Mouse (Mus musculus): ENCODE data around the gene Pla2g3. TPM values are rescaled to one million over a fixed set of nuclear protein-coding genes. Genes with fewer than 3 reads are reported as not detected.
A peak's percentile ranks its signal among the peaks of the same experiment; 100 is the strongest.

The Pla2g3 gene
- total RNA-seq, 2 experiments from 2014 or later = 2.1 to 2.3 TPM

DNA sequence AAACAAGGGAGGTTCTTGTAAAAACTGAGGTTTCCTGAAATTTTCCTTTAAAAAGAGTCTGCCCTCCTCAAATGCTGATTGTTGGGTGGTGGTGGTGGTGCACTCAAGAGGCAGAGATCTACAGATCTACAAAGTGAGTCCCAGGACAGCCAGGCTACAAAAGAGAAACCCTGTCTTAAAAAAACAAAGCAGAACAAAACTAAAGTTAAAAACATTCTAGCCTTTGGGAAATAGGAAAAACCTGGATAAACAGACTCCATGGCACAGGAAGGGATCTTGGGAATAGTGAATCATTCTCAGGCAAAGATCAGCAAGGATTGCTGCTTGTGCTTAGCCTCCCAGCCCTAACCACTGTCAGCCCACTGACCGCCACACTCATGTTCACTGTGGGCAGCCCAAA, 25.2 kb upstream of the Pla2g3 start:
- DNase-seq (ENCODE audit: low spot score in 2 of 2) = no peak
- no peak for TF ChIP-seq CTCF (conservative IDR thresholded peaks at IDR 0.05)
- no peak overlapping the region for H3K4me3 ChIP-seq
- H3K27ac ChIP-seq = no peak overlapping the region

DNA sequence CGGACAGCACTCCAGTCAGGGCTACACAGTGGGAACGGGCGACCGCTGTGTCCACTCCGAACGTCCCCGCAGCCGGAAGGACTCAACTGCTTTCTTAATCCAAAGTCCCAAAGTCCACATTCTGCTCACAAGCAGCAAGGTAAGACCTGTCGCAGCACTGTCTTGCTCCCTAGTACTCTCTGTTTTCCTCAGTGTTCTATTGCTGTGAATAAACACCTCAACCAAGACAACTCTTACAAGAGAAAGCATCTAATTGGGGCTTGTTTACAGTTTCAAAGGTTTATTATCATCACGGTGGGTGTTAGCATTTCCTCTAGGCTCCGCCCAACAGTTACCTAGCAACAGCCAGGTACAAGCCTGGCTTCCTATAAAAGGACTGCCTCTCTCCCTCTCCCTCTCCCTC, 16.6 kb upstream of the Pla2g3 start:
- TF ChIP-seq CTCF (conservative IDR thresholded peaks at IDR 0.05) = no peak
- Histone ChIP-seq H3K27ac (no peak overlapping the region), H3K4me3 (no peak overlapping the region)
- DNase-seq (ENCODE audit: low spot score in 2 of 2) = no peak

DNA sequence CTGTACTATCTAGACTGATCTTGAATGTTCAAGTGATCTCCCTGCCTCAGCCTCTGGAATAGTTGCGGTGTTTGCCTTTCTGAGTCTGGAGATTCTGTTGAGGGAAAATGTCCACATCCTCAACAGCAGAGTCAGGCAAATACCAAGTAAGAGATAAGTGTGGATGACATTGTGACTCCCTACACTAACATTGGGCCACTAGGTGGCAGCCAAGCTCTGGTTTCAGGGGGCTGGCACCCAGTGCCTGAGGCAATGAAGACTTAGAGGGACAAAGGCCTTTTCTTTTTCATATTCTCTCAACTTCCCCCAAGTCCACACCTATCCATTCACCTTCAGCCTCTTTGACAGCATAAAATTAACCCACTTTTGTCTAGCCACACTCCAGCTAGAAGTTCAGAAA, 15.6 kb upstream of the Pla2g3 start:
- H3K27ac ChIP-seq = no peak overlapping the region
- peak; percentile 82 to 90 for DNase-seq (ENCODE audit: low spot score in 2 of 2)
- H3K4me3 ChIP-seq = no peak overlapping the region
- TF ChIP-seq CTCF (conservative IDR thresholded peaks at IDR 0.05) = peak; percentile 98

DNA sequence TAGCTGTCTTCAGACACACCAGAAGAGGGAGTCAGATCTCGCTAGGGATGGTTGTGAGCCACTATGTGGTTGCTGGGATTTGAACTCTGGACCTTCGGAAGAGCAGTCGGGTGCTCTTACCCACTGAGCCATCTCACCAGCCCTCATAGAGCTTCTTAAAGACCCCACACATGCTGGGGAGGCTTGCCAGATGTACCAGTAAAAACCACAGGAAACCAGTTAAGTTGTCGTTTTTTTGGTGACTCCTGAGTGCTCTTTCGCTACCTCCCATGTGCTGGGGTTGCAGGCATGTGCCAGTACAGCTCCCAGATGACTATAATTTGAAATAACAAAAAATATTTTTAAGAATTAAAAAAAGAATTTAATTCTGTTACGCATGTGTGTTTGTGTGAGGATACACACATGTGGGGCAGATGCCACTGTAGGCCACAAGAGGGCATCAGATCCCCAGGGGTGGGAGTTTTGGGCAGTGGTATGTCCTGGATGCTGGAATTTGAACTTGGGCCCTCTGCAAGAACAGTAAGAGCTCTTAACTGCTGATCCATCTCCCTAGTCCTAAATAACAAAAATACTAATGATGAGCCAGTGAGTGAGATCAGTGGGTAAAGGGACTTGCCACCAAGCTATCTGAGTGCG, 13.5 kb upstream of the Pla2g3 start:
- H3K27ac ChIP-seq = no peak overlapping the region
- peak; percentile 84 for TF ChIP-seq CTCF (conservative IDR thresholded peaks at IDR 0.05)
- no peak overlapping the region for H3K4me3 ChIP-seq
- no peak for DNase-seq (ENCODE audit: low spot score in 2 of 2)

DNA sequence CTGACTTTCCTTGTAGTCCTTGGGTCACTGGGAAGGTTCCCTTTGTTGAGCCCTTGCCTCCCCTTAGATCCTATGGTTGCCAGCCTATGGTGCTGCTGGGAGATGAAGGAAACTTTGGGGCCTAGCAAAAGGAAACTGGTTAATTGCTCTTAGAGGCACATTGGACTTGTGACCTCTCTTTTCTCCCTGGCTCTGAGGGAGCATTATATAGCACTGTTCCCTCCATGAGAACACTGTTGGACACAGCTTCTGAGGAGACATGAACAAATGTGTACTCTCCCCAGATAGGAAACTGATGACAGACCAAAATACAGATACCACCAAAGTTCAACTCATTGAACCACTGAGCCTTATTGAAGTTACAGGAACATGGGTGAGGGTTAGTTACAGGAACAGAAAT, 12.6 kb upstream of the Pla2g3 start:
- Histone ChIP-seq H3K4me3 (no peak overlapping the region), H3K27ac (no peak overlapping the region)
- DNase-seq (ENCODE audit: low spot score in 2 of 2) = no peak
- TF ChIP-seq CTCF (conservative IDR thresholded peaks at IDR 0.05) = no peak

DNA sequence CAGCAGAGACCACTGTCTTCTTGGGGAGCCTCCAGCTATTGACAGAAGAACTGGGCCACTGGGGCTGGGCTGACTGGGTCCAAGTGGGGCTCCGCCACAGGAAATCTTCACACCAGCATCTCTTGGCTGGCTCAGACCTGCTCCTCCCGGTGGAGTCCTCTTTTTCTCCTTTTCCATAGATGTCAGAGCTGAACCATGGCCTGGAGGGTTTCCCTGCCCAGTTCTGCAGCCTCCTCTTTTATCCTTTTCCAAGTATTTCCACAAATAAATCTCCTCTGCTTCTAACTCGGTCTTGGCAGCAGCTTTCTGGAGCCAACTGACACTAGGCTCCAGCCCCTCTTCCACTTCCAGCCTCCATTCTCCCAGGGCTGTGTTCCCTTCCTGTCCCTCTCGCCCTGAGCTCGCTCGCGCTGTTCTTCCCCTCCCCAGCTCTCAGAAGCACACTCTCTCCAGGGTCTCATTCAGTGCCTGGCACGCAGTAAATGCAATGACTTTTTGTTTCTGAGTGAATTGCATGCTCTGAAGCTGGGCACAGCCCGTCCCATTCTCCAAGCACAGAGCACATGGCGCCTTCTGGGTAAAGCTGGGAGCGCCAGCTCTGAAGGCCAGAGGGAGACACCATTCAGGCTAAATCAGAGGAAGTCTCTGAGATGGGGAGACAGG, 4.0 kb upstream of the Pla2g3 start:
- peak; percentile 44 to 59 for DNase-seq (ENCODE audit: low spot score in 2 of 2)
- Histone ChIP-seq H3K27ac (peak overlapping the region; percentile 91), H3K4me3 (no peak overlapping the region; the same call in 1 of the 2 replicates)
- no peak for TF ChIP-seq CTCF (conservative IDR thresholded peaks at IDR 0.05)

DNA sequence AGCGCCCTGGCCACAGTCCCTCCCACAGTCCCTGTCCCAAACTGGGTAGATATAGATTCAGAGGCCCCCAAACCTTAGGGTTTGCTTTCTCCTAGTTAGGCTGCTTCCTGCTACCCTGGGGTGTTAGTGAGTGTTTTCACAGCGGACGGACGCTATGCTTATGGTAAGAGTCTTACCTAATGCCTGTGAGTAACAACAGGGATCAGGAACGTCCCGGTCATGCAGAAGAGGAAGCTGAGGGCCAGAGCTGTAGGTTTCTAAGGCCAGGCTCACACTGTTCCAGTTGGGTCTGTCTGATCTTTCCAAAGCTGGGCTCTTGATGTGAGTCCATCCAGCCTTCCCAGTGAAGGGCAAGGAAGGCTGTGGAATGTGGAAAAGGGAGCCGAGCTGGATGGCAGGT, 1.7 kb upstream of the Pla2g3 start:
- TF ChIP-seq CTCF (conservative IDR thresholded peaks at IDR 0.05) = no peak
- no peak overlapping the region for H3K4me3 ChIP-seq
- no peak overlapping the region for H3K27ac ChIP-seq
- no peak for DNase-seq (ENCODE audit: low spot score in 2 of 2)

DNA sequence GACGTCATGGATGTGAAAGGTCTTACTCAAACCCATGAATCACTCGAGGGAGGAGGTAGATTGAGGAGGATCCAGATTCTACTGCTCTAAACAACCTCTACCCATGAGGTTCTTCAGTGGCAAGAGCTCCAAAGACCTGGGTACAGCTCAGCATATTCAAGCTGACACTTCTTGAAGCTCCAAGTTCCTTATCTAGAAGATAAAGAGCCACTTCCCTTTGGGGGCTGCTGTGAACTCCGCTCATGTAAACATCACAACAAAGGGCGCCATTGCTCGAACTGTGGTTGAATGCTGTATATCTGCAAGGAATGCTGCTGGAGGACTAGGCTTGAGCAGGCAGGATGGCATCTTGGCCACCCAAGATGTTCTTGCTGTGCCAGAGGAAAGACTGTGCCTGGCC, 952 bp downstream of the Pla2g3 start:
- no peak overlapping the region for H3K4me3 ChIP-seq
- DNase-seq (ENCODE audit: low spot score in 2 of 2) = no peak
- TF ChIP-seq CTCF (conservative IDR thresholded peaks at IDR 0.05) = no peak
- no peak overlapping the region for H3K27ac ChIP-seq

DNA sequence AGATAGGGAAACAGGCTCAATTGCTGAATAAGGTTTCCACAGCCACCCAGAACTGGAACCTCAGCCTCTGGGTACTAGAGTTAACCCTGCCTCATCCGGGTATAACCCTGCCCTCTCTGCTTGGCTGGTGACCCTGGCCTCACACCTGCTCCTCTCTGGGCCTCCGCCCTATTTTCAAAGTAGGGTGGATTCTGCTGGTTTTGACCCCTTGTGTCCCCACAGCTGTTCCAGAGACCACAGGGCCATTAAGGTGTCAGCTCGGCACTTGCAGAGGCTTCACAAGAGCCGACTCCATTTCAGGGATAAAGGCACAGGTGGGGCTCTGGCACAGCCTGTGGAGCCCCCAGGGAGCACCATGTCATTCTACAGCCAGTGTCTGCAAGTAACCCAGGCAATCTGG, 4.7 kb downstream of the Pla2g3 start:
- no peak for DNase-seq (ENCODE audit: low spot score in 2 of 2)
- no peak for TF ChIP-seq CTCF (conservative IDR thresholded peaks at IDR 0.05)
- peak overlapping the region; percentile 51; the same call in 1 of the 2 replicates for H3K27ac ChIP-seq
- no peak overlapping the region for H3K4me3 ChIP-seq

DNA sequence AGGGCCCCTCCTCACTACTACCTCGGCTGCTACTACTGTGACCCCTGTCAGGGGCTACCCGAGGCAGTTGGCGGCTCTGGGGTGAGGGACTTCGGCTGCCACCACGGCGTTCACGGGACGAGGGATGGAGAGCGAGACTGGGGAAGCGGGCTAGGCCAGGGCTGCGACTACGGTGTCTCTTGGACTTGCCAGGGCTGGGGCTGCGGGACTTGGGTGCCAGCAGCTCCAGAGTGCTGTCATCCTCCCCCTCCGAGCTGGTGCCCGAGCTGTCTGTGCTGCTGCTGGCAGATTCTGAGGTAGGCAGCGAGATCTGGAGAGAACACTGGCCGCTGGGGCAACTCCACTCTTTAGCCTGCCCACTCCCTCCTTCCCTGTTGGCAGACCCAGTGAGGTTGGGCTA, 6.8 kb downstream of the Pla2g3 start:
- peak in 1 of 2 experiments; percentile 55 for DNase-seq (ENCODE audit: low spot score in 2 of 2)
- Histone ChIP-seq H3K4me3 (no peak overlapping the region), H3K27ac (peak overlapping the region; percentile 54; the same call in 1 of the 2 replicates)
- no peak for TF ChIP-seq CTCF (conservative IDR thresholded peaks at IDR 0.05)

DNA sequence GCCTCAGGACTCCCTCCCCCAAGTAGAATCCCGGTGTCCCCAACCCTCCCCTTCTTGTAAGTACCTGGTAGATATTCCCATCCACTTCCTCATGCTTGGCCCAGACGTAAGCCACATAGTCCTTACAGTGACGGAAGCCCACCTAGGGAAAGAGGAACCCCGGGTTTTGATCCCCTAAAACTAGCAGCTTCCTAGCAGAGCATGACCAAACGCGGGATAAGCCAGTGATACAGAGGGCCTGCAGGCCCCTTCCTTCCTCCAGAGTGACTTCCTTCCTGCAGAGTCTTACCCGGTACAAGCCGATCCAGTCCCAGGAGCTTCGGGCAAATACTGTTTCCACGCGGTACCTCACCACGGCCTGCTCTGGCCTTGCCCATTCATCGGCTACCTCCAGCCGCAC, 7.4 kb downstream of the Pla2g3 start:
- H3K27ac ChIP-seq = peak overlapping the region; percentile 54; the same call in 1 of the 2 replicates
- H3K4me3 ChIP-seq = no peak overlapping the region
- DNase-seq (ENCODE audit: low spot score in 2 of 2) = no peak
- no peak for TF ChIP-seq CTCF (conservative IDR thresholded peaks at IDR 0.05)

DNA sequence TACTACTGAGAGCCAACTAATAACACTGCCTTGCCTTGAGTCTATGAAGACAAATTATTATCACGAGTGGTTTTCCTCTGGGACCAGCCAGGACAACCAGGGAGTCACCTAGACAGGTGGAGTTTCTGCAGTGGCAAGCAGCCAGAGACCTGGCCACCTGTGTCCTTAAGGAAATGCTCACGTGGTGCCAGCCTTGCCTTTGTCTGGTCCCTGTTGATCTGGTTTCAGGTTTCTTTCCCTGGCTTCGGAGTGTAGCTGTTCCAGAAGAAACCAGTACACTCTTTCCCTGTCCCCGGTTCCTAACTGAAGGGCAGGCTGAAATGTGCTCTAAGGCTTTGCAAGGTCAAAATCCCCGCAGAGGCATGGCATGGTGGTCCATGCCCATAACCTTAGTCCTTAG, 8.7 kb downstream of the Pla2g3 start:
- Histone ChIP-seq H3K27ac (no peak overlapping the region), H3K4me3 (no peak overlapping the region)
- no peak for DNase-seq (ENCODE audit: low spot score in 2 of 2)
- no peak for TF ChIP-seq CTCF (conservative IDR thresholded peaks at IDR 0.05)

DNA sequence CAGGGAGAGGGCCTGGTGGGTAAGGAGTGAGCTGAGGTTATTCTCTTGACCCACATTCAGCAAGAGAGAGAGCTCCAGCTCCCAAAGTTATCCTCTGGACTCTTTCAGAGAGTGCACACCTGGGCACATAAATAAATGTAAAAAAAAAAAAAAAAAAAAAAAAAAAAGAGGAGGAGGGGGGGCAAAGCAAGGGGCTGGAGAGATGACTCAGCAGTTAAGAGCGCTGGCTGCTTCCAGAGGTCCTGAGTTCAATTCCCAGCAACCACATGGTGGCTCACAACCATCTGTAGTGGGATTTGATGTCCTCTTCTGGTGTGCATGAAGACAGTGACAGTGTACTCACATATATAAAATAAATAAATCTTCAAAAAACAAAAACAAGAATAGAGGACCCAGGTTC, 9.2 kb downstream of the Pla2g3 start:
- Histone ChIP-seq H3K4me3 (no peak overlapping the region), H3K27ac (no peak overlapping the region)
- TF ChIP-seq CTCF (conservative IDR thresholded peaks at IDR 0.05) = no peak
- DNase-seq (ENCODE audit: low spot score in 2 of 2) = no peak

DNA sequence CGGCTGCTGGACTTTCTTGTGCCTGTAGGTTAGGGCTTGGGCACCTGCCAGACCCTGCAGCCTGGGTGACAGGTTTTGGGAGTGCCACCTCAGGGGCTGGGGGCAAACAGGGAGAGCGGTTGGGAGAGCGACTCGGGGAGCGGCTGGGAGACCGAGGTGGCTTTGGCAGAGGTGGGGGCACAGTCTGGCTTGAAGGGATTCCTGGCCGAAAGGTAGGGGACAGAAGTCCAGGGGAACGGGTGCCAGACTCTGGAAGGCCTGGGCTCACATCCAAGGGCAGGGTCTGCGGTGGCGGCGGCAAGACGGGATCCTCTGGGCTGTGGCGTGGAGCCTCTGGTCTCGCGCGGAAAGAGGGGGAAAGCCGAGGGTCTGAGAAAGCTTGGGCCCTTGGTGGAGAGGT, 14.0 kb downstream of the Pla2g3 start:
- DNase-seq (ENCODE audit: low spot score in 2 of 2) = no peak
- no peak overlapping the region; the same call in 1 of the 2 replicates for H3K27ac ChIP-seq
- peak overlapping the region; percentile 24; the same call in 1 of the 2 replicates for H3K4me3 ChIP-seq
- no peak for TF ChIP-seq CTCF (conservative IDR thresholded peaks at IDR 0.05)

All from layer of hippocampus, adult 2 months (tissue).